ENCODE assay signal across 14 mouse cellular contexts in the genomic region with DNA sequence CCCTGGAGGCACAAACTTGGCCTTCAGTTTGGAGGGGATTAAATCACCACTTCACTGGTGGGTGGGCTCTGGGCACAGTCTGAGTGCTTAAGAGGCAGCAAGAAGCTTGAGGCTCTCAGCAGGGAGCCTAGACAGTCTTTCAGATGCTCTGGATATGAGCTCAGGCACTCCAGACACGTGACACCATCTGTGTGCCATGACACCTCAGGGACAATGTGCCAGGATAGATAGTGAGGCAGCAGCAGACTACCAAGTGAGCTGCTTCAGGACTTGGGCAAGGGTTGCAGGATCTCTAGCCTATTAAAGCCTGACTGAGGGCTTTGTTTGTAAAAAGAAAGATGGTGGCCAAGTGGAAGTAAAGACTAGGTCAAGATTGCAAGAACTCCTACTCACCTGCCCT.
"Had no signal": no experiment of that assay in that cellular context is flagged by ENCODE, and none has a peak within 500 bp of the region (broad histone marks: within the 10 kb centered on the region; RNA-seq: fewer than 3 reads in every experiment).

No protein-coding gene starts in this region.

- H3K4me2 ChIP-seq: limb, embryonic 13.5 days; liver, embryonic 13.5 days; midbrain, embryonic 12.5 days; neural tube, embryonic 15.5 days had no signal

- H3K27ac ChIP-seq: layer of hippocampus, adult 2 months; limb, embryonic 13.5 days; liver, embryonic 13.5 days; midbrain, embryonic 12.5 days; neural tube, embryonic 15.5 days had no signal

- H3K36me3 ChIP-seq: limb, embryonic 13.5 days; liver, embryonic 13.5 days; midbrain, embryonic 12.5 days; neural tube, embryonic 15.5 days had no signal

- H3K27me3 ChIP-seq: limb, embryonic 13.5 days; liver, embryonic 13.5 days; midbrain, embryonic 12.5 days; neural tube, embryonic 15.5 days had no signal

- H3K4me3 ChIP-seq: layer of hippocampus, adult 2 months; limb, embryonic 13.5 days; liver, embryonic 13.5 days; midbrain, embryonic 12.5 days; neural tube, embryonic 15.5 days had no signal

- ATAC-seq: midbrain, embryonic 16.5 days had no signal

- H3K9me3 ChIP-seq: limb, embryonic 13.5 days; liver, embryonic 13.5 days; midbrain, embryonic 12.5 days; neural tube, embryonic 15.5 days had no signal

- H3K9ac ChIP-seq: limb, embryonic 13.5 days; liver, embryonic 13.5 days; midbrain, embryonic 12.5 days; neural tube, embryonic 15.5 days had no signal

- DNase-seq: kidney, adult 11 months; kidney, postnatal 10 days; kidney, postnatal 4 days; left cerebral cortex, postnatal 4 days; liver, embryonic 13.5 days; lung, adult 18-20 months; right cerebral cortex, adult 18-20 months; right cerebral cortex, postnatal 25 days; thymus, postnatal 36 days had no signal
